Mouse (Mus musculus): ENCODE results near the gene Dpagt1. TPM values are rescaled to one million over a fixed set of nuclear protein-coding genes. Genes with fewer than 3 reads are reported as not detected.
"Not testable (repeated sequence)": the region's sequence is repeated elsewhere in the genome, so short reads cannot be mapped to it uniquely, and the experiment has no call there.

The Dpagt1 gene
- polyA plus RNA-seq, 1 experiment from 2014 or later, result 55.8 TPM

GRCm38 (mm10) chr9:44327926-44328325 lies 2.1 kb downstream of the Dpagt1 start:
- 91% methylated on average over 5 of the region's 5 CpGs for WGBS
- ATAC-seq (ENCODE audit: insufficient number of reproducible peaks, low FRiP score, low TSS enrichment, low read depth) (no peak), DNase-seq (ENCODE audit: low spot score) (no peak)
- Histone ChIP-seq H3K4me2 (ENCODE audit: low read depth, severe bottlenecking) (peak overlapping the region; percentile 61), H3K27ac (replicated peaks; ENCODE audit: low read depth, low read length) (no peak overlapping the region), H3K27me3 (ENCODE audit: control insufficient read depth, insufficient read depth, low read length) (no peaks in the 10 kb centered on the region), H3K4me3 (ENCODE audit: low read depth, low read length) (peak overlapping the region; percentile 58), H3K36me3 (ENCODE audit: control insufficient read depth, insufficient read depth, low read length) (peaks cover 20% of the 10 kb centered on the region), H3K4me1 (ENCODE audit: control insufficient read depth, insufficient read depth, low read length) (peaks cover 8% of the 10 kb centered on the region), H3K9me3 (ENCODE audit: control insufficient read depth, low read length) (no peaks in the 10 kb centered on the region), H3K9ac (ENCODE audit: low read length) (peak overlapping the region; percentile 70)

- Histone ChIP-seq H3K27me3 (ENCODE audit: control insufficient read depth, insufficient read depth, low read length) (no peaks in the 10 kb centered on the region), H3K9me3 (ENCODE audit: control insufficient read depth, low read length) (no peaks in the 10 kb centered on the region), H3K36me3 (ENCODE audit: control insufficient read depth, insufficient read depth, low read length) (peaks cover 28% of the 10 kb centered on the region), H3K4me3 (ENCODE audit: low read depth, low read length) (no peak overlapping the region), H3K4me1 (ENCODE audit: control insufficient read depth, insufficient read depth, low read length) (peaks cover 8% of the 10 kb centered on the region), H3K9ac (ENCODE audit: low read length) (no peak overlapping the region), H3K4me2 (ENCODE audit: low read depth, severe bottlenecking) (no peak overlapping the region), H3K27ac (replicated peaks; ENCODE audit: low read depth, low read length) (no peak overlapping the region)
- DNase-seq (ENCODE audit: low spot score) (no peak), ATAC-seq (ENCODE audit: insufficient number of reproducible peaks, low FRiP score, low TSS enrichment, low read depth) (no peak)
- WGBS, result 93% methylated on average over 6 of the region's 6 CpGs
Measured at GRCm38 (mm10) chr9:44330736-44331135, 4.9 kb downstream of the Dpagt1 start.

GRCm38 (mm10) chr9:44332918-44333638 lies 7.3 kb downstream of the Dpagt1 start:
- Histone ChIP-seq H3K9me3 (ENCODE audit: control insufficient read depth, low read length) (no peaks in the 10 kb centered on the region), H3K4me2 (ENCODE audit: low read depth, severe bottlenecking) (no peak overlapping the region), H3K4me1 (ENCODE audit: control insufficient read depth, insufficient read depth, low read length) (peaks cover 10% of the 10 kb centered on the region; the same call in 1 of the 2 replicates), H3K36me3 (ENCODE audit: control insufficient read depth, insufficient read depth, low read length) (peaks cover 32% of the 10 kb centered on the region), H3K27me3 (ENCODE audit: control insufficient read depth, insufficient read depth, low read length) (no peaks in the 10 kb centered on the region), H3K27ac (replicated peaks; ENCODE audit: low read depth, low read length) (no peak overlapping the region), H3K4me3 (ENCODE audit: low read depth, low read length) (no peak overlapping the region), H3K9ac (ENCODE audit: low read length) (no peak overlapping the region)
- ATAC-seq (ENCODE audit: insufficient number of reproducible peaks, low FRiP score, low TSS enrichment, low read depth) (no peak), DNase-seq (ENCODE audit: low spot score) (no peak)
- 95% methylated on average over 13 of the region's 13 CpGs for WGBS

DNA sequence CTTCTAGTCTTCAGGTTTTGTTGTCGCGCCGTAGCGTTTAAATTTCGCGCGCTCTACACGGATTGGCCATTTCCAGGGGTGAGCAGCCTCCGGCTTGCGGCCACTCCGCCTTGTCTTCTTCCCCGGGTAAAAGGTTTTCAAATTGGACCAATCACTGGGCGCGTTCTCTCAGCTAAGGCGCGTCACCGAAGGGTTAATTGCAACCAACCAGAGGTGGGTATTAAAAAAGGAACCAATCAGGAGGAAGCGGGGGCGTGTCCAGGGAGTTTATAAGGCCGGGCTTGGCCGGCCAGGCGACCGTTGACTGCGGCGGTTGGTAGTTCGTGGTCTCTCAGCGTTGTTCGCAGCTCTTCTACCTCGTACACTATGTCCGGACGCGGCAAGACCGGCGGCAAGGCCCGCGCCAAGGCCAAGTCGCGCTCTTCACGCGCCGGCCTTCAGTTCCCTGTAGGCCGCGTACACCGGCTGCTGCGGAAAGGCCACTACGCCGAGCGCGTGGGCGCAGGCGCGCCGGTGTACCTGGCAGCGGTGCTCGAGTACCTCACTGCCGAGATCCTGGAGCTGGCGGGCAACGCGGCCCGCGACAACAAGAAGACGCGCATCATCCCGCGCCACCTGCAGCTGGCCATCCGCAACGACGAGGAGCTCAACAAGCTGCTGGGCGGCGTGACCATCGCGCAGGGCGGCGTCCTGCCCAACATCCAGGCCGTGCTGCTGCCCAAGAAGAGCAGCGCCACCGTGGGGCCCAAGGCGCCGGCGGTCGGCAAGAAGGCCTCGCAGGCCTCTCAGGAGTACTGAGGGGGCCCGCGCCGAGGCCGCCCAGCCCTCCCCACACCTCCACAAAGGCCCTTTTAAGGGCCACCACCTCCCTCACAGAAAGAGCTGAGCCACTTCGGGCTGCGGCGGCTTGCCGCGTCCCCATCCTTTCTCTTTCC lies 8.8 kb downstream of the Dpagt1 start, which contains the start of gene H2afx:
H2afx (plus strand) TSS at position 299 of the 935 bp plus-strand sequence.
- Histone ChIP-seq H3K27me3 (ENCODE audit: control insufficient read depth, insufficient read depth, low read length) (no peaks in the 10 kb centered on the region), H3K4me3 (ENCODE audit: low read depth, low read length) (peak within 1 kb of the TSS; percentile 82), H3K4me2 (ENCODE audit: low read depth, severe bottlenecking) (peak within 1 kb of the TSS; percentile 69), H3K9ac (ENCODE audit: low read length) (peak within 1 kb of the TSS; percentile 99), H3K4me1 (ENCODE audit: control insufficient read depth, insufficient read depth, low read length) (peaks cover 10% of the 10 kb centered on the region; the same call in 1 of the 2 replicates), H3K36me3 (ENCODE audit: control insufficient read depth, insufficient read depth, low read length) (peaks cover 35% of the 10 kb centered on the region), H3K9me3 (ENCODE audit: control insufficient read depth, low read length) (no peaks in the 10 kb centered on the region), H3K27ac (replicated peaks; ENCODE audit: low read depth, low read length) (peak within 1 kb of the TSS; percentile 93)
- ATAC-seq (ENCODE audit: insufficient number of reproducible peaks, low FRiP score, low TSS enrichment, low read depth) (peak; percentile 96), DNase-seq (ENCODE audit: low spot score) (peak; percentile 99)
- under 1% methylated on average over 75 of the region's 91 CpGs for WGBS

GRCm38 (mm10) chr9:44335331-44336092 lies 9.7 kb downstream of the Dpagt1 start:
- no peak for ATAC-seq (ENCODE audit: insufficient number of reproducible peaks, low FRiP score, low TSS enrichment, low read depth)
- peak; percentile 70 for DNase-seq (ENCODE audit: low spot score)
- peak overlapping the region; percentile 82 for H3K4me3 ChIP-seq (ENCODE audit: low read depth, low read length)
- H3K4me2 ChIP-seq (ENCODE audit: low read depth, severe bottlenecking), result peak overlapping the region; percentile 69
- WGBS, result under 1% methylated on average over 50 of the region's 50 CpGs
- H3K4me1 ChIP-seq (ENCODE audit: control insufficient read depth, insufficient read depth, low read length), result peaks cover 10% of the 10 kb centered on the region; the same call in 1 of the 2 replicates
- H3K9me3 ChIP-seq (ENCODE audit: control insufficient read depth, low read length), result no peaks in the 10 kb centered on the region
- peaks cover 32% of the 10 kb centered on the region for H3K36me3 ChIP-seq (ENCODE audit: control insufficient read depth, insufficient read depth, low read length)
- H3K27ac ChIP-seq (replicated peaks; ENCODE audit: low read depth, low read length), result peak overlapping the region; percentile 93
- H3K9ac ChIP-seq (ENCODE audit: low read length), result peak overlapping the region; percentile 99
- no peaks in the 10 kb centered on the region for H3K27me3 ChIP-seq (ENCODE audit: control insufficient read depth, insufficient read depth, low read length)

- no peak for ATAC-seq (ENCODE audit: insufficient number of reproducible peaks, low FRiP score, low TSS enrichment, low read depth)
- peak overlapping the region; percentile 69 for H3K4me2 ChIP-seq (ENCODE audit: low read depth, severe bottlenecking)
- WGBS, result 7% methylated on average over 5 of the region's 5 CpGs
- H3K27me3 ChIP-seq (ENCODE audit: control insufficient read depth, insufficient read depth, low read length), result no peaks in the 10 kb centered on the region
- peak overlapping the region; percentile 93 for H3K27ac ChIP-seq (replicated peaks; ENCODE audit: low read depth, low read length)
- H3K4me1 ChIP-seq (ENCODE audit: control insufficient read depth, insufficient read depth, low read length), result peaks cover 10% of the 10 kb centered on the region; the same call in 1 of the 2 replicates
- no peak for DNase-seq (ENCODE audit: low spot score)
- H3K36me3 ChIP-seq (ENCODE audit: control insufficient read depth, insufficient read depth, low read length), result peaks cover 29% of the 10 kb centered on the region
- peak overlapping the region; percentile 82 for H3K4me3 ChIP-seq (ENCODE audit: low read depth, low read length)
- peak overlapping the region; percentile 99 for H3K9ac ChIP-seq (ENCODE audit: low read length)
- no peaks in the 10 kb centered on the region for H3K9me3 ChIP-seq (ENCODE audit: control insufficient read depth, low read length)
Measured at GRCm38 (mm10) chr9:44336093-44336406, 10.2 kb downstream of the Dpagt1 start.

DNA sequence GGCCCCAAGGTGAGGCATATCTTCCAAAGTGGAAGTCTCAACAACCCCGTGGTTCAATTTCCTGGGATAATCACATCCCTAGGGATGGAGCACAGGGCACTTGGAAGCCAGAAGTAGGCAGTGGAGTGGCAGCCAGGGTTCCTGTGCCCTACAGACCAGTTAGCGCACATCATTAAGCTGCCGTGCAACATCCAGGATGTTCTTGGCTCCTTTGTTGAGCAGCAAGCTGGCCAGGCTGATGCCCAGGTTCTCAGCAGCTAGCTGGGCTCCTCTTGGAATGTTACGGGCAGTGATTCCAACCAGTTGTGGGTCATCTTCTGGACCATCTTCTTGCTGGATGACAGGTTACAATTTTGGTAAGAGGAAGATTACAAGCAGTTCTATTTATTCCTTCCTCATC lies 10.7 kb downstream of the Dpagt1 start:
- H3K9me3 ChIP-seq (ENCODE audit: control insufficient read depth, low read length); H3K27ac ChIP-seq (replicated peaks; ENCODE audit: low read depth, low read length); H3K27me3 ChIP-seq (ENCODE audit: control insufficient read depth, insufficient read depth, low read length); ATAC-seq (ENCODE audit: insufficient number of reproducible peaks, low FRiP score, low TSS enrichment, low read depth); DNase-seq (ENCODE audit: low spot score): not testable (repeated sequence)
- Histone ChIP-seq H3K4me3 (ENCODE audit: low read depth, low read length) (peak overlapping the region; percentile 82), H3K4me2 (ENCODE audit: low read depth, severe bottlenecking) (peak overlapping the region; percentile 69), H3K36me3 (ENCODE audit: control insufficient read depth, insufficient read depth, low read length) (peaks cover 26% of the 10 kb centered on the region), H3K4me1 (ENCODE audit: control insufficient read depth, insufficient read depth, low read length) (peaks cover 10% of the 10 kb centered on the region; the same call in 1 of the 2 replicates), H3K9ac (ENCODE audit: low read length) (peak overlapping the region; percentile 45; the same call in 1 of the 2 replicates)
- WGBS, result 46% methylated on average over 4 of the region's 4 CpGs

GRCm38 (mm10) chr9:44336964-44337363 lies 11.1 kb downstream of the Dpagt1 start:
- no peak for ATAC-seq (ENCODE audit: insufficient number of reproducible peaks, low FRiP score, low TSS enrichment, low read depth)
- Histone ChIP-seq H3K36me3 (ENCODE audit: control insufficient read depth, insufficient read depth, low read length) (peaks cover 22% of the 10 kb centered on the region), H3K4me2 (ENCODE audit: low read depth, severe bottlenecking) (peak overlapping the region; percentile 69), H3K4me1 (ENCODE audit: control insufficient read depth, insufficient read depth, low read length) (peaks cover 10% of the 10 kb centered on the region; the same call in 1 of the 2 replicates), H3K27ac (replicated peaks; ENCODE audit: low read depth, low read length) (no peak overlapping the region), H3K9ac (ENCODE audit: low read length) (no peak overlapping the region; the same call in 1 of the 2 replicates), H3K27me3 (ENCODE audit: control insufficient read depth, insufficient read depth, low read length) (no peaks in the 10 kb centered on the region), H3K9me3 (ENCODE audit: control insufficient read depth, low read length) (no peaks in the 10 kb centered on the region), H3K4me3 (ENCODE audit: low read depth, low read length) (peak overlapping the region; percentile 82)
- 75% methylated on average over 3 of the region's 3 CpGs for WGBS
- DNase-seq (ENCODE audit: low spot score), result no peak
